ENCODE assay signal across 8 mouse cellular contexts in genomic region chr15:36695199-36696129, GRCm38 (mm10).
DNase-seq lines count a peak whose midpoint lies in the region; ATAC-seq and TF ChIP-seq lines count a peak whose summit lies in the region.

No protein-coding gene starts in this region.

- no peaks in the 10 kb centered on the region for H3K27me3 ChIP-seq in midbrain, postnatal 0 days (ENCODE audit: insufficient read depth, low read length)

- peak overlapping the region; percentile 61 for H3K4me2 ChIP-seq in midbrain, postnatal 0 days (ENCODE audit: low read depth, low read length, poor library complexity, severe bottlenecking)

- ATAC-seq in frontal cortex, adult (ENCODE audit: low TSS enrichment), result peak; percentile 95
- peak; percentile 91 for ATAC-seq in midbrain, postnatal 0 days (ENCODE audit: low FRiP score)

- H3K4me3 ChIP-seq in midbrain, postnatal 0 days (ENCODE audit: low read depth, low read length), result peak overlapping the region; percentile 38

- DNase-seq in frontal cortex, postnatal 10 days (ENCODE audit: low spot score in 2 of 2), result no peak
- peak; percentile 79 for DNase-seq in cerebellum, adult 9-10 months
- peak; percentile 11 to 41 for DNase-seq in frontal cortex, postnatal 36 days (ENCODE audit: low spot score in 2 of 2)
- DNase-seq in kidney, adult 9 months, result peak; percentile 67
- peak; percentile 45 for DNase-seq in liver
- peak; percentile 88 for DNase-seq in midbrain, postnatal 0 days (ENCODE audit: low spot score)
- no peak for DNase-seq in spleen, adult 18-20 months

- 0 out of 2 replicates have a peak overlapping the region, but pooled peaks have one; percentile 54 for H3K9ac ChIP-seq in midbrain, postnatal 0 days (replicated peaks; ENCODE audit: low read length, poor library complexity, severe bottlenecking)

- H3K9me3 ChIP-seq in midbrain, postnatal 0 days (ENCODE audit: low read length), result no peaks in the 10 kb centered on the region

- no peak overlapping the region for H3K27ac ChIP-seq in midbrain, postnatal 0 days (ENCODE audit: low read depth, low read length)

- H3K36me3 ChIP-seq in midbrain, postnatal 0 days (ENCODE audit: insufficient read depth, low read length), result no peaks in the 10 kb centered on the region

- WGBS in midbrain, postnatal 0 days, result 23% methylated on average over 14 of the region's 14 CpGs

- no peaks in the 10 kb centered on the region for H3K4me1 ChIP-seq in midbrain, postnatal 0 days (ENCODE audit: insufficient read depth, low read length)

- no peak for TF ChIP-seq CTCF in midbrain, postnatal 0 days (IDR thresholded peaks at IDR 0.05)

Comparison
In these comparisons a context has a peak if more than half of its experiments do, and no peak if none do; other contexts are left out.
1. DNase-seq: peak in cerebellum, adult 9-10 months (single experiment), frontal cortex, postnatal 36 days (2 of 2), kidney, adult 9 months (single experiment), liver (single experiment) and midbrain, postnatal 0 days (single experiment); none in frontal cortex, postnatal 10 days (0 of 2) and spleen, adult 18-20 months (0 of 2).